Mouse (Mus musculus) mesoderm, embryonic 11.5 days (tissue): ENCODE measurements at regions not wholly inside any gene's neighbourhood (a gene's known extent, or its start where the extent isn't known, plus 50 kb on each side); places are given as distances from the start of the nearest gene placed in this dataset.
A peak's percentile ranks its signal among the peaks of the same experiment; 100 is the strongest.

Source experiments
- DNase-seq: peaks from one replicate; pipeline ENCODE4 v3.0.0-alpha.2; 2012; ENCODE audit warnings: low read depth, low spot score

GRCm38 (mm10) chr5:101124941-101125453 lies 279.5 kb downstream of the Gpat3 start:
- peak; percentile 64 for DNase-seq

- no peak for DNase-seq
Observed at GRCm38 (mm10) chr5:101122914-101123313, 277.4 kb downstream of the Gpat3 start.

GRCm38 (mm10) chr5:101120509-101121201 lies 275.1 kb downstream of the Gpat3 start:
- DNase-seq = no peak

GRCm38 (mm10) chr5:101112151-101112769 lies 266.7 kb downstream of the Gpat3 start:
- DNase-seq = peak; percentile 37

- no peak for DNase-seq
Observed at GRCm38 (mm10) chr5:101111619-101112018, 266.1 kb downstream of the Gpat3 start.

- DNase-seq = no peak
Observed at GRCm38 (mm10) chr5:101100975-101101699, 255.6 kb downstream of the Gpat3 start.

GRCm38 (mm10) chr5:101091027-101091598 lies 245.6 kb downstream of the Gpat3 start:
- DNase-seq = no peak

- DNase-seq = no peak
Observed at GRCm38 (mm10) chr5:101090415-101091026, 245.0 kb downstream of the Gpat3 start.

GRCm38 (mm10) chr5:101085199-101085598 lies 239.7 kb downstream of the Gpat3 start:
- no peak for DNase-seq

GRCm38 (mm10) chr5:101082611-101083010 lies 237.1 kb downstream of the Gpat3 start:
- DNase-seq = no peak

- no peak for DNase-seq
Observed at GRCm38 (mm10) chr5:101064308-101064707, 218.8 kb downstream of the Gpat3 start.

- no peak for DNase-seq
Observed at GRCm38 (mm10) chr5:101063254-101063653, 217.7 kb downstream of the Gpat3 start.

GRCm38 (mm10) chr5:101051591-101051990 lies 206.1 kb downstream of the Gpat3 start:
- no peak for DNase-seq

GRCm38 (mm10) chr5:101040488-101040887 lies 195.0 kb downstream of the Gpat3 start:
- no peak for DNase-seq

- no peak for DNase-seq
Observed at GRCm38 (mm10) chr5:101032968-101033367, 187.5 kb downstream of the Gpat3 start.

- DNase-seq = no peak
Observed at GRCm38 (mm10) chr5:101032147-101032900, 186.8 kb downstream of the Gpat3 start.

- no peak for DNase-seq
Observed at GRCm38 (mm10) chr5:101024796-101025195, 179.3 kb downstream of the Gpat3 start.

- DNase-seq = no peak
Observed at GRCm38 (mm10) chr5:101023784-101024183, 178.3 kb downstream of the Gpat3 start.

GRCm38 (mm10) chr5:101020784-101021183 lies 175.3 kb downstream of the Gpat3 start:
- DNase-seq = peak; percentile 85

- DNase-seq = no peak
Observed at GRCm38 (mm10) chr5:101013844-101014243, 168.3 kb downstream of the Gpat3 start.

GRCm38 (mm10) chr5:101005216-101005615 lies 159.7 kb downstream of the Gpat3 start:
- no peak for DNase-seq
